Mouse (Mus musculus): ENCODE results near the gene Atf6. TPM values are rescaled to one million over a fixed set of nuclear protein-coding genes. Genes with fewer than 3 reads are reported as not detected.

The Atf6 gene
- polyA plus RNA-seq, 1 experiment from 2014 or later: 7.3 TPM

GRCm38 (mm10) chr1:170857369-170857768, 10.2 kb downstream of the Atf6 start:
- no peak overlapping the region for H3K9ac ChIP-seq

GRCm38 (mm10) chr1:170855056-170855760, 12.4 kb downstream of the Atf6 start:
- Histone ChIP-seq H3K27me3 (no peaks in the 10 kb centered on the region), H3K4me3 (no peak overlapping the region), H3K36me3 (peaks cover 18% of the 10 kb centered on the region), H3K9me3 (no peaks in the 10 kb centered on the region), H3K27ac (replicated peaks) (no peak overlapping the region), H3K4me1 (replicated peaks) (no peaks in the 10 kb centered on the region; the same call in 1 of the 2 replicates), H3K4me2 (no peak overlapping the region), H3K9ac (no peak overlapping the region)
- ATAC-seq (ENCODE audit: low read depth): no peak
- WGBS: 91% methylated on average over 13 of the region's 13 CpGs

More at GRCm38 (mm10) chr1:170857369-170857768, 10.2 kb downstream of the Atf6 start:
- H3K4me2 ChIP-seq: no peak overlapping the region
- H3K9me3 ChIP-seq: no peaks in the 10 kb centered on the region
- no peak overlapping the region for H3K27ac ChIP-seq (replicated peaks)
- no peaks in the 10 kb centered on the region; the same call in 1 of the 2 replicates for H3K4me1 ChIP-seq (replicated peaks)
- peaks cover 6% of the 10 kb centered on the region; the same call in 1 of the 2 replicates for H3K36me3 ChIP-seq
- no peak for ATAC-seq (ENCODE audit: low read depth)
- no peaks in the 10 kb centered on the region for H3K27me3 ChIP-seq
- no peak overlapping the region for H3K4me3 ChIP-seq
- WGBS: 82% methylated on average over 2 of the region's 2 CpGs

GRCm38 (mm10) chr1:170853604-170854003, 14.0 kb downstream of the Atf6 start:
- Histone ChIP-seq H3K4me2 (no peak overlapping the region), H3K4me1 (replicated peaks) (no peaks in the 10 kb centered on the region; the same call in 1 of the 2 replicates), H3K36me3 (peaks cover 24% of the 10 kb centered on the region), H3K27ac (replicated peaks) (no peak overlapping the region), H3K9ac (no peak overlapping the region), H3K27me3 (no peaks in the 10 kb centered on the region), H3K4me3 (no peak overlapping the region), H3K9me3 (no peaks in the 10 kb centered on the region)
- ATAC-seq (ENCODE audit: low read depth): no peak
- WGBS: 86% methylated on average over 3 of the region's 3 CpGs

GRCm38 (mm10) chr1:170850637-170851624, 16.6 kb downstream of the Atf6 start:
- H3K27ac ChIP-seq (replicated peaks): no peak overlapping the region
- ATAC-seq (ENCODE audit: low read depth): no peak
- 0 out of 2 replicates have a peak, but pooled peaks cover 2% of the 10 kb centered on the region for H3K4me1 ChIP-seq (replicated peaks)
- WGBS: 94% methylated on average over 23 of the region's 23 CpGs
- H3K9ac ChIP-seq: no peak overlapping the region
- H3K27me3 ChIP-seq: no peaks in the 10 kb centered on the region
- H3K4me2 ChIP-seq: no peak overlapping the region
- no peak overlapping the region for H3K4me3 ChIP-seq
- no peaks in the 10 kb centered on the region for H3K9me3 ChIP-seq
- peaks cover 29% of the 10 kb centered on the region for H3K36me3 ChIP-seq

- Histone ChIP-seq H3K4me1 (replicated peaks) (0 out of 2 replicates have a peak, but pooled peaks cover 3% of the 10 kb centered on the region), H3K9me3 (no peaks in the 10 kb centered on the region), H3K27ac (replicated peaks) (no peak overlapping the region), H3K9ac (no peak overlapping the region), H3K4me3 (no peak overlapping the region), H3K36me3 (peaks cover 29% of the 10 kb centered on the region), H3K4me2 (no peak overlapping the region), H3K27me3 (no peaks in the 10 kb centered on the region)
- 94% methylated on average over 2 of the region's 2 CpGs for WGBS
- no peak for ATAC-seq (ENCODE audit: low read depth)
These were observed 17.6 kb downstream of the Atf6 start for GRCm38 (mm10) chr1:170850007-170850406.

GRCm38 (mm10) chr1:170845448-170846307, 21.9 kb downstream of the Atf6 start:
- H3K4me1 ChIP-seq (replicated peaks): 0 out of 2 replicates have a peak, but pooled peaks cover 3% of the 10 kb centered on the region
- peaks cover 15% of the 10 kb centered on the region for H3K36me3 ChIP-seq
- no peak overlapping the region for H3K4me3 ChIP-seq
- no peak overlapping the region for H3K9ac ChIP-seq
- no peaks in the 10 kb centered on the region for H3K9me3 ChIP-seq
- ATAC-seq (ENCODE audit: low read depth): no peak
- H3K27ac ChIP-seq (replicated peaks): no peak overlapping the region
- H3K27me3 ChIP-seq: no peaks in the 10 kb centered on the region
- H3K4me2 ChIP-seq: no peak overlapping the region
- 48% methylated on average over 10 of the region's 10 CpGs for WGBS

- H3K9me3 ChIP-seq: no peaks in the 10 kb centered on the region
- peaks cover 14% of the 10 kb centered on the region; the same call in 1 of the 2 replicates for H3K36me3 ChIP-seq
- H3K27me3 ChIP-seq: no peaks in the 10 kb centered on the region
- no peak overlapping the region for H3K4me3 ChIP-seq
- no peak overlapping the region for H3K27ac ChIP-seq (replicated peaks)
- WGBS: 53% methylated on average over 8 of the region's 8 CpGs
- no peak overlapping the region for H3K9ac ChIP-seq
- H3K4me1 ChIP-seq (replicated peaks): 0 out of 2 replicates have a peak, but pooled peaks cover 3% of the 10 kb centered on the region
- no peak for ATAC-seq (ENCODE audit: low read depth)
- H3K4me2 ChIP-seq: no peak overlapping the region
These were observed 23.2 kb downstream of the Atf6 start for GRCm38 (mm10) chr1:170844380-170844779.

- no peaks in the 10 kb centered on the region for H3K9me3 ChIP-seq
- H3K27ac ChIP-seq (replicated peaks): no peak overlapping the region
- ATAC-seq (ENCODE audit: low read depth): no peak
- H3K9ac ChIP-seq: no peak overlapping the region
- no peak overlapping the region for H3K4me3 ChIP-seq
- H3K27me3 ChIP-seq: no peaks in the 10 kb centered on the region
- H3K4me1 ChIP-seq (replicated peaks): no peaks in the 10 kb centered on the region
- H3K36me3 ChIP-seq: peaks cover 8% of the 10 kb centered on the region; the same call in 1 of the 2 replicates
- H3K4me2 ChIP-seq: no peak overlapping the region
These were observed 27.9 kb downstream of the Atf6 start for GRCm38 (mm10) chr1:170839685-170840084.

GRCm38 (mm10) chr1:170834756-170835155, 32.8 kb downstream of the Atf6 start:
- Histone ChIP-seq H3K4me3 (no peak overlapping the region), H3K27ac (replicated peaks) (no peak overlapping the region), H3K9me3 (no peaks in the 10 kb centered on the region), H3K27me3 (no peaks in the 10 kb centered on the region), H3K4me2 (no peak overlapping the region), H3K4me1 (replicated peaks) (no peaks in the 10 kb centered on the region), H3K36me3 (peaks cover 17% of the 10 kb centered on the region), H3K9ac (no peak overlapping the region)
- WGBS: 79% methylated on average over 9 of the region's 9 CpGs
- no peak for ATAC-seq (ENCODE audit: low read depth)

GRCm38 (mm10) chr1:170829781-170830180, 37.8 kb downstream of the Atf6 start:
- H3K9me3 ChIP-seq: no peaks in the 10 kb centered on the region
- no peaks in the 10 kb centered on the region for H3K4me1 ChIP-seq (replicated peaks)
- no peak overlapping the region for H3K4me2 ChIP-seq
- no peak overlapping the region for H3K4me3 ChIP-seq
- H3K36me3 ChIP-seq: peaks cover 15% of the 10 kb centered on the region
- H3K27ac ChIP-seq (replicated peaks): no peak overlapping the region
- no peaks in the 10 kb centered on the region for H3K27me3 ChIP-seq
- 97% methylated on average over 1 of the region's 1 CpGs for WGBS
- no peak overlapping the region for H3K9ac ChIP-seq
- ATAC-seq (ENCODE audit: low read depth): no peak

GRCm38 (mm10) chr1:170829344-170829743, 38.2 kb downstream of the Atf6 start:
- no peaks in the 10 kb centered on the region for H3K9me3 ChIP-seq
- H3K9ac ChIP-seq: no peak overlapping the region
- no peak overlapping the region for H3K4me3 ChIP-seq
- H3K27me3 ChIP-seq: no peaks in the 10 kb centered on the region
- no peak for ATAC-seq (ENCODE audit: low read depth)
- WGBS: 91% methylated on average over 6 of the region's 6 CpGs
- peaks cover 15% of the 10 kb centered on the region for H3K36me3 ChIP-seq
- no peak overlapping the region for H3K4me2 ChIP-seq
- no peaks in the 10 kb centered on the region for H3K4me1 ChIP-seq (replicated peaks)
- H3K27ac ChIP-seq (replicated peaks): no peak overlapping the region
